9 mouse cellular contexts compared by ENCODE assay signal in genomic region chr9:109849312-109849758, GRCm38 (mm10). TPM values are rescaled to one million over a fixed set of nuclear protein-coding genes. Genes with fewer than 3 reads are reported as not detected.
DNase-seq lines count a peak whose midpoint lies in the region; ATAC-seq and TF ChIP-seq lines count a peak whose summit lies in the region.
"Had no signal": no experiment of that assay in that cellular context is flagged by ENCODE, and none has a peak within 500 bp of the region (broad histone marks: within the 10 kb centered on the region; RNA-seq: fewer than 3 reads in every experiment).

Gene Camp, minus strand, starts transcription at chr9:109849617.

- H3K9me3 ChIP-seq in limb, embryonic 13.5 days, result no peaks in the 10 kb centered on the region
- no peaks in the 10 kb centered on the region for H3K9me3 ChIP-seq in limb, embryonic 10.5 days (replicated peaks)
- no peaks in the 10 kb centered on the region for H3K9me3 ChIP-seq in lung, embryonic 16.5 days (ENCODE audit: control insufficient read depth, low read length)
- H3K9me3 ChIP-seq: limb, embryonic 12.5 days had no signal

- TF ChIP-seq CTCF in bone marrow, adult 2 months (IDR thresholded peaks at IDR 0.05; ENCODE audit: control insufficient read depth, insufficient read depth, low read length), result no peak

- peak; percentile 25 for ATAC-seq in limb, embryonic 13.5 days (ENCODE audit: low FRiP score, low read depth)
- peak; percentile 84 for ATAC-seq in lung, embryonic 16.5 days (ENCODE audit: low read depth)
- ATAC-seq in CD4-positive, CD25-positive, alpha-beta regulatory T cell, adult 4 months, result no peak
- no peak for ATAC-seq in cerebellum, adult (ENCODE audit: insufficient number of reproducible peaks, low FRiP score, low TSS enrichment)

- TF ChIP-seq POLR2A in bone marrow, adult 2 months (IDR thresholded peaks at IDR 0.05; ENCODE audit: borderline replicate concordance, control insufficient read depth, low read depth, low read length), result peak; percentile 78; the same call in 1 of the 2 replicates

- peaks cover 9% of the 10 kb centered on the region for H3K4me1 ChIP-seq in limb, embryonic 13.5 days
- H3K4me1 ChIP-seq in limb, embryonic 10.5 days, result no peaks in the 10 kb centered on the region
- H3K4me1 ChIP-seq in bone marrow, adult 2 months (ENCODE audit: control insufficient read depth, insufficient read depth, low read length), result peaks cover 2% of the 10 kb centered on the region; the same call in 1 of the 2 replicates
- peaks cover 5% of the 10 kb centered on the region for H3K4me1 ChIP-seq in lung, embryonic 16.5 days (replicated peaks; ENCODE audit: control insufficient read depth, insufficient read depth, low read length)
- H3K4me1 ChIP-seq: limb, embryonic 12.5 days had no signal

- no peak for DNase-seq in limb, embryonic 10.5 days (ENCODE audit: low spot score)
- DNase-seq in heart, postnatal 14 days, result peak; percentile 72 to 77
- DNase-seq in cerebellum, postnatal 36 days, result no peak

- WGBS in limb, embryonic 13.5 days, result 66% methylated on average over 6 of the region's 6 CpGs
- WGBS in limb, embryonic 10.5 days, result 85% methylated on average over 6 of the region's 6 CpGs
- WGBS in bone marrow, adult 2 months, result 43% methylated on average over 6 of the region's 6 CpGs
- 28% methylated on average over 6 of the region's 6 CpGs for WGBS in lung, embryonic 16.5 days

- H3K27me3 ChIP-seq in limb, embryonic 13.5 days, result no peaks in the 10 kb centered on the region
- no peaks in the 10 kb centered on the region for H3K27me3 ChIP-seq in limb, embryonic 10.5 days (ENCODE audit: low read depth, poor library complexity, severe bottlenecking)
- no peaks in the 10 kb centered on the region for H3K27me3 ChIP-seq in lung, embryonic 16.5 days (ENCODE audit: control insufficient read depth, insufficient read depth, low read depth, low read length)
- H3K27me3 ChIP-seq: limb, embryonic 12.5 days had no signal

- peaks cover 7% of the 10 kb centered on the region for H3K36me3 ChIP-seq in limb, embryonic 13.5 days
- peaks cover 6% of the 10 kb centered on the region for H3K36me3 ChIP-seq in limb, embryonic 10.5 days
- no peaks in the 10 kb centered on the region for H3K36me3 ChIP-seq in lung, embryonic 16.5 days (ENCODE audit: control insufficient read depth, insufficient read depth, low read length)

- intact Hi-C loops in heart, postnatal 14 days (cut with DNase I), result no loop called here

- H3K27ac ChIP-seq in limb, embryonic 13.5 days, result no peak within 1 kb of the TSS
- H3K27ac ChIP-seq in limb, embryonic 10.5 days, result no peak within 1 kb of the TSS
- H3K27ac ChIP-seq in bone marrow, adult 2 months (ENCODE audit: control insufficient read depth, insufficient read depth, low read depth, low read length, poor library complexity), result peak within 1 kb of the TSS; percentile 78
- H3K27ac ChIP-seq in lung, embryonic 16.5 days (ENCODE audit: low read length), result no peak within 1 kb of the TSS
- H3K27ac ChIP-seq: limb, embryonic 12.5 days had no signal

- H3K9ac ChIP-seq in limb, embryonic 13.5 days, result no peak within 1 kb of the TSS
- H3K9ac ChIP-seq in lung, embryonic 16.5 days (ENCODE audit: low read length), result no peak within 1 kb of the TSS
- H3K9ac ChIP-seq: limb, embryonic 12.5 days had no signal

- no peak within 1 kb of the TSS for H3K4me2 ChIP-seq in limb, embryonic 13.5 days (replicated peaks)
- H3K4me2 ChIP-seq in lung, embryonic 16.5 days (ENCODE audit: low read depth, low read length), result no peak within 1 kb of the TSS
- H3K4me2 ChIP-seq: limb, embryonic 12.5 days had no signal

- H3K4me3 ChIP-seq in limb, embryonic 13.5 days, result no peak within 1 kb of the TSS
- H3K4me3 ChIP-seq in limb, embryonic 10.5 days, result no peak within 1 kb of the TSS
- H3K4me3 ChIP-seq in bone marrow, adult 2 months (replicated peaks; ENCODE audit: control insufficient read depth, low read depth, low read length), result peak within 1 kb of the TSS; percentile 63
- H3K4me3 ChIP-seq in lung, embryonic 16.5 days (ENCODE audit: low read length), result no peak within 1 kb of the TSS
- H3K4me3 ChIP-seq: limb, embryonic 12.5 days had no signal

RNA-seq across cellular contexts. Expression of gene Camp, which starts in this region (rescaled TPM):
- 0.27 and 0.60 TPM in 2 replicates for polyA plus RNA-seq in limb, embryonic 13.5 days (2015; fragmentation: Nextera tagmentation; extraction: Ambion mirVana)
- polyA plus RNA-seq in limb, embryonic 10.5 days (2016; fragmentation: Nextera tagmentation; extraction: Ambion mirVana), result not detected in 2 replicates
- polyA plus RNA-seq in bone marrow, adult 2 months (2011; ENCODE audit: insufficient read depth, insufficient read length, low replicate concordance, missing spikeins), result 1,948 and 4,579 TPM in 2 replicates
- under 1 TPM in 1 of 2 experiments, not detected in 1; 0.61 TPM for total RNA-seq in heart, postnatal 14 days (2021)
- 0.90 and 4.4 TPM in 2 replicates for polyA plus RNA-seq in lung, embryonic 16.5 days (2015; fragmentation: Nextera tagmentation; extraction: Ambion mirVana)
- polyA plus RNA-seq in CD4-positive, CD25-positive, alpha-beta regulatory T cell, adult 4 months (2017; shearing (Covaris generic)), result not detected

Comparison
In these comparisons a context has a peak if more than half of its experiments do, and no peak if none do; other contexts are left out.
1. RNA of gene Camp (polyA plus RNA-seq): 1,948 to 4,579 TPM in bone marrow, adult 2 months; 0.90 to 4.4 TPM in lung, embryonic 16.5 days, 0.27 to 0.60 TPM in limb, embryonic 13.5 days, not detected in limb, embryonic 10.5 days and not detected in CD4-positive, CD25-positive, alpha-beta regulatory T cell, adult 4 months; every median in the first group is over 100 times any median in the second.
2. Peak in ATAC-seq in limb, embryonic 13.5 days; RNA of the gene not detected or under 1 TPM.
3. Peak in DNase-seq in heart, postnatal 14 days; RNA of the gene not detected or under 1 TPM.